Mouse (Mus musculus): Measurements from ENCODE around the gene Efna5.

The Efna5 gene

GRCm38 (mm10) chr17:62592436-62593074 lies 288.6 kb downstream of the Efna5 start:
- DNase-seq = no peak

GRCm38 (mm10) chr17:62591581-62592435 lies 289.3 kb downstream of the Efna5 start:
- no peak for DNase-seq

GRCm38 (mm10) chr17:62590685-62591460 lies 290.2 kb downstream of the Efna5 start:
- DNase-seq = no peak

- no peak for DNase-seq
Observed at GRCm38 (mm10) chr17:62580127-62580526, 301.0 kb downstream of the Efna5 start.

- DNase-seq = no peak
Observed at GRCm38 (mm10) chr17:62579618-62580017, 301.5 kb downstream of the Efna5 start.

GRCm38 (mm10) chr17:62574499-62575265 lies 306.4 kb downstream of the Efna5 start:
- DNase-seq = no peak

- no peak for DNase-seq
Observed at GRCm38 (mm10) chr17:62570101-62570500, 311.0 kb downstream of the Efna5 start.

- DNase-seq = no peak
Observed at GRCm38 (mm10) chr17:62568019-62568418, 313.1 kb downstream of the Efna5 start.

- no peak for DNase-seq
Observed at GRCm38 (mm10) chr17:62565632-62566031, 315.5 kb downstream of the Efna5 start.

GRCm38 (mm10) chr17:62562439-62562838 lies 318.7 kb downstream of the Efna5 start:
- DNase-seq = no peak

GRCm38 (mm10) chr17:62557215-62557614 lies 323.9 kb downstream of the Efna5 start:
- no peak for DNase-seq
